Mouse (Mus musculus): ENCODE measurements around the gene Shank3. TPM values are rescaled to one million over a fixed set of nuclear protein-coding genes. Genes with fewer than 3 reads are reported as not detected.

Shank3 gene
- polyA plus RNA-seq, 1 experiment: 10.2 TPM

- peaks cover 12% of the 10 kb centered on the region for H3K4me1 ChIP-seq (ENCODE audit: control insufficient read depth, insufficient read depth, insufficient read length, low read length)
- 83% methylated on average over 3 of the region's 3 CpGs for WGBS
- no peak overlapping the region for H3K4me3 ChIP-seq (ENCODE audit: low read depth, low read length)
- no peaks in the 10 kb centered on the region for H3K36me3 ChIP-seq (ENCODE audit: control insufficient read depth, insufficient read depth, low read length)
- H3K27me3 ChIP-seq (ENCODE audit: control insufficient read depth, insufficient read depth, low read length): peaks cover 25% of the 10 kb centered on the region
- TF ChIP-seq CTCF (IDR thresholded peaks at IDR 0.05; ENCODE audit: extremely low read depth, insufficient read length, insufficient replicate concordance, low read depth, low read length) (no peak), POLR2A (IDR thresholded peaks at IDR 0.05; ENCODE audit: low read depth, low read length) (no peak)
- no peak overlapping the region for H3K27ac ChIP-seq (ENCODE audit: insufficient read depth, low read depth, low read length)
These were observed 1.9 kb downstream of the Shank3 start for GRCm38 (mm10) chr15:89501321-89501720.

GRCm38 (mm10) chr15:89504838-89505237 is 5.4 kb downstream of the Shank3 start:
- 90% methylated on average over 9 of the region's 9 CpGs for WGBS
- TF ChIP-seq POLR2A (IDR thresholded peaks at IDR 0.05; ENCODE audit: low read depth, low read length) (no peak), CTCF (IDR thresholded peaks at IDR 0.05; ENCODE audit: extremely low read depth, insufficient read length, insufficient replicate concordance, low read depth, low read length) (no peak)
- Histone ChIP-seq H3K27me3 (ENCODE audit: control insufficient read depth, insufficient read depth, low read length) (peaks cover 4% of the 10 kb centered on the region), H3K4me1 (ENCODE audit: control insufficient read depth, insufficient read depth, insufficient read length, low read length) (peaks cover 6% of the 10 kb centered on the region), H3K36me3 (ENCODE audit: control insufficient read depth, insufficient read depth, low read length) (no peaks in the 10 kb centered on the region), H3K27ac (ENCODE audit: insufficient read depth, low read depth, low read length) (no peak overlapping the region), H3K4me3 (ENCODE audit: low read depth, low read length) (no peak overlapping the region)

GRCm38 (mm10) chr15:89507751-89508150 is 8.3 kb downstream of the Shank3 start:
- no peak overlapping the region for H3K4me3 ChIP-seq (ENCODE audit: low read depth, low read length)
- H3K36me3 ChIP-seq (ENCODE audit: control insufficient read depth, insufficient read depth, low read length): no peaks in the 10 kb centered on the region
- no peak overlapping the region for H3K27ac ChIP-seq (ENCODE audit: insufficient read depth, low read depth, low read length)
- no peaks in the 10 kb centered on the region for H3K27me3 ChIP-seq (ENCODE audit: control insufficient read depth, insufficient read depth, low read length)
- 87% methylated on average over 8 of the region's 8 CpGs for WGBS
- TF ChIP-seq CTCF (IDR thresholded peaks at IDR 0.05; ENCODE audit: extremely low read depth, insufficient read length, insufficient replicate concordance, low read depth, low read length) (no peak), POLR2A (IDR thresholded peaks at IDR 0.05; ENCODE audit: low read depth, low read length) (no peak)
- H3K4me1 ChIP-seq (ENCODE audit: control insufficient read depth, insufficient read depth, insufficient read length, low read length): no peaks in the 10 kb centered on the region; the same call in 1 of the 2 replicates

GRCm38 (mm10) chr15:89512679-89513078 is 13.3 kb downstream of the Shank3 start:
- TF ChIP-seq CTCF (IDR thresholded peaks at IDR 0.05; ENCODE audit: extremely low read depth, insufficient read length, insufficient replicate concordance, low read depth, low read length) (no peak), POLR2A (IDR thresholded peaks at IDR 0.05; ENCODE audit: low read depth, low read length) (no peak)
- Histone ChIP-seq H3K4me3 (ENCODE audit: low read depth, low read length) (no peak overlapping the region), H3K27me3 (ENCODE audit: control insufficient read depth, insufficient read depth, low read length) (no peaks in the 10 kb centered on the region), H3K27ac (ENCODE audit: insufficient read depth, low read depth, low read length) (no peak overlapping the region), H3K4me1 (ENCODE audit: control insufficient read depth, insufficient read depth, insufficient read length, low read length) (no peaks in the 10 kb centered on the region), H3K36me3 (ENCODE audit: control insufficient read depth, insufficient read depth, low read length) (no peaks in the 10 kb centered on the region)
- 29% methylated on average over 4 of the region's 4 CpGs for WGBS

- no peak for TF ChIP-seq CTCF (IDR thresholded peaks at IDR 0.05; ENCODE audit: extremely low read depth, insufficient read length, insufficient replicate concordance, low read depth, low read length)
- TF ChIP-seq POLR2A (IDR thresholded peaks at IDR 0.05; ENCODE audit: low read depth, low read length): no peak
- H3K27ac ChIP-seq (ENCODE audit: insufficient read depth, low read depth, low read length): no peak overlapping the region
- WGBS: 75% methylated on average over 7 of the region's 7 CpGs
- H3K27me3 ChIP-seq (ENCODE audit: control insufficient read depth, insufficient read depth, low read length): peaks cover 16% of the 10 kb centered on the region
- H3K4me3 ChIP-seq (ENCODE audit: low read depth, low read length): no peak overlapping the region
- H3K4me1 ChIP-seq (ENCODE audit: control insufficient read depth, insufficient read depth, insufficient read length, low read length): no peaks in the 10 kb centered on the region
- H3K36me3 ChIP-seq (ENCODE audit: control insufficient read depth, insufficient read depth, low read length): no peaks in the 10 kb centered on the region
These were observed 22.5 kb downstream of the Shank3 start for GRCm38 (mm10) chr15:89521951-89522350.

GRCm38 (mm10) chr15:89522566-89523282 is 23.3 kb downstream of the Shank3 start:
- Histone ChIP-seq H3K27ac (ENCODE audit: insufficient read depth, low read depth, low read length) (no peak overlapping the region), H3K36me3 (ENCODE audit: control insufficient read depth, insufficient read depth, low read length) (no peaks in the 10 kb centered on the region), H3K4me3 (ENCODE audit: low read depth, low read length) (no peak overlapping the region), H3K27me3 (ENCODE audit: control insufficient read depth, insufficient read depth, low read length) (peaks cover 16% of the 10 kb centered on the region), H3K4me1 (ENCODE audit: control insufficient read depth, insufficient read depth, insufficient read length, low read length) (no peaks in the 10 kb centered on the region)
- TF ChIP-seq POLR2A (IDR thresholded peaks at IDR 0.05; ENCODE audit: low read depth, low read length) (no peak), CTCF (IDR thresholded peaks at IDR 0.05; ENCODE audit: extremely low read depth, insufficient read length, insufficient replicate concordance, low read depth, low read length) (no peak)
- WGBS: 83% methylated on average over 10 of the region's 10 CpGs

GRCm38 (mm10) chr15:89523283-89523832 is 23.9 kb downstream of the Shank3 start:
- Histone ChIP-seq H3K36me3 (ENCODE audit: control insufficient read depth, insufficient read depth, low read length) (no peaks in the 10 kb centered on the region), H3K27ac (ENCODE audit: insufficient read depth, low read depth, low read length) (no peak overlapping the region), H3K4me1 (ENCODE audit: control insufficient read depth, insufficient read depth, insufficient read length, low read length) (no peaks in the 10 kb centered on the region), H3K4me3 (ENCODE audit: low read depth, low read length) (peak overlapping the region; percentile 34; the same call in 1 of the 2 replicates), H3K27me3 (ENCODE audit: control insufficient read depth, insufficient read depth, low read length) (peaks cover 16% of the 10 kb centered on the region)
- WGBS: 37% methylated on average over 47 of the region's 47 CpGs
- no peak for TF ChIP-seq POLR2A (IDR thresholded peaks at IDR 0.05; ENCODE audit: low read depth, low read length)
- no peak for TF ChIP-seq CTCF (IDR thresholded peaks at IDR 0.05; ENCODE audit: extremely low read depth, insufficient read length, insufficient replicate concordance, low read depth, low read length)
